Mouse (Mus musculus): ENCODE data around the gene Ccdc88b.

DNA sequence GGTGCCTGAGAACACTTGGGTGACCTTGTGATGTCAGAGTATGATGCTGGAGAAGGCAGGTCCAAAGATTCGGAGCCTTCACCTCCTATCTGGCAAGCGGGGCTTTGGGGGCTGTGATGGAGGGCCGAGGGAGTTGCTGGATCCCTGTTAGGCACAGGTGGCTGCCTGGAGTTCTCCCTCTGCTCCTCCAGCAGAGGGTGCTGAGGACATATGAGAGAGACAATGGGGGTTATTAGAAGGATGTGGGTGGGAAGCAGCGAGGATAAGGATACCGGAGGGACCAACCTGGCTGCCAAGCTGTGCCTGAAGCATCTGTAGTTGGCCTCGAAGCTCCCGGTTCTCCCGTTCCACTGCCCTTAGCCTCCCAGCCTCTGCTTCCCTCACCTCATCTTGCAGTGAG is 4.1 kb downstream of the Ccdc88b start:
- TF ChIP-seq GATA1 (IDR thresholded peaks at IDR 0.05; ENCODE audit: borderline replicate concordance, low read length) (no peak), FLI1 (IDR thresholded peaks at IDR 0.05; ENCODE audit: low read length) (no peak)
